Mouse (Mus musculus): ENCODE results near the gene Slc4a1ap. TPM values are rescaled to one million over a fixed set of nuclear protein-coding genes. Genes with fewer than 3 reads are reported as not detected.

The Slc4a1ap gene
- total RNA-seq, 1 experiment, result 30.2 TPM

DNA sequence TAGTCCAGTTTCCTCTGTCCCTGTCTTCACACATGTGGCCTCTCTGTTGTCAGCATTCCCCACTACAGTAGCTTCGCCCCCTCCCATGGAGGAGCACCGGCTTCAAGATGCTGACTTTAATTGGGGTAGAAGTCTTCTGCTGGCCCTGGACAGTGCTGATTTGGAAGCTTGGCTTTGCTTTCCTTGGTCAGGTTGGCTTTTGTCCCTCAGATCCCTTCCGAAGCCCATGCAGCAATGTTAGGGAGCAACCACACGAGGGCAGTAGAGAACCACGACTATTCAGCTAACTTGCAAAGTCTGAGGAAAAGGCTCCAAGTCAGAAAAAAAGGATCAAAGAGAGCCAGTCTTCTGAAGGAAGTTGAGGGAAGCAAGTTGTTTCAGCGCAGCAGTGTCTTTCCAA lies 36.7 kb downstream of the Slc4a1ap start:
- Histone ChIP-seq H3K27ac (ENCODE audit: insufficient read depth, low read depth, low read length, poor library complexity, severe bottlenecking) (no peak overlapping the region), H3K9ac (ENCODE audit: insufficient read depth, low read depth, low read length, poor library complexity, severe bottlenecking) (no peak overlapping the region), H3K4me1 (ENCODE audit: control insufficient read depth in 2 of 2, insufficient read depth in 2 of 2, low read length in 2 of 2, poor library complexity in 1 of 2) (peaks cover 3 to 25% of the 10 kb centered on the region in 2 experiments; a peak in 2 of 4 replicates), H3K36me3 (ENCODE audit: control insufficient read depth, insufficient read depth, low read length, poor library complexity, severe bottlenecking) (peaks cover 3% of the 10 kb centered on the region; the same call in 1 of the 2 replicates), H3K9me3 (ENCODE audit: control insufficient read depth, insufficient read depth, low read depth, low read length) (no peaks in the 10 kb centered on the region), H3K4me3 (ENCODE audit: insufficient read depth in 1 of 2, low read depth in 1 of 2, low read length in 2 of 2, poor library complexity in 1 of 2, severe bottlenecking in 1 of 2) (no peak overlapping the region)
- peak; percentile 69 for DNase-seq (ENCODE audit: low read depth, low spot score)
- TF ChIP-seq CHD2 (IDR thresholded peaks at IDR 0.05; ENCODE audit: low read depth, low read length) (no peak), ZNF384 (IDR thresholded peaks at IDR 0.05; ENCODE audit: low read depth, low read length) (peak; percentile 53; the same call in 1 of the 2 replicates)
- in situ Hi-C loops (cut with MboI; ENCODE audit: low sequenced_read_pairs in 2 of 2, unreplicated experiment in 2 of 2), result no loop called here

- in situ Hi-C loops (cut with MboI; ENCODE audit: low sequenced_read_pairs in 2 of 2, unreplicated experiment in 2 of 2), result no loop called here
- no peak overlapping the region for H3K27ac ChIP-seq (ENCODE audit: insufficient read depth, low read depth, low read length, poor library complexity, severe bottlenecking)
- peaks cover 3% of the 10 kb centered on the region; the same call in 1 of the 2 replicates for H3K36me3 ChIP-seq (ENCODE audit: control insufficient read depth, insufficient read depth, low read length, poor library complexity, severe bottlenecking)
- H3K9ac ChIP-seq (ENCODE audit: insufficient read depth, low read depth, low read length, poor library complexity, severe bottlenecking), result no peak overlapping the region
- peaks cover 3 to 25% of the 10 kb centered on the region in 2 experiments; a peak in 2 of 4 replicates for H3K4me1 ChIP-seq (ENCODE audit: control insufficient read depth in 2 of 2, insufficient read depth in 2 of 2, low read length in 2 of 2, poor library complexity in 1 of 2)
- no peak overlapping the region for H3K4me3 ChIP-seq (ENCODE audit: insufficient read depth in 1 of 2, low read depth in 1 of 2, low read length in 2 of 2, poor library complexity in 1 of 2, severe bottlenecking in 1 of 2)
- no peak for DNase-seq (ENCODE audit: low read depth, low spot score)
- no peaks in the 10 kb centered on the region for H3K9me3 ChIP-seq (ENCODE audit: control insufficient read depth, insufficient read depth, low read depth, low read length)
- no peak for TF ChIP-seq ZNF384 (IDR thresholded peaks at IDR 0.05; ENCODE audit: low read depth, low read length)
- no peak for TF ChIP-seq CHD2 (IDR thresholded peaks at IDR 0.05; ENCODE audit: low read depth, low read length)
- no peak for TF ChIP-seq MAFK (IDR thresholded peaks at IDR 0.05; ENCODE audit: insufficient read depth, low read depth, low read length)
- TF ChIP-seq ZC3H11A (IDR thresholded peaks at IDR 0.05; ENCODE audit: borderline replicate concordance, low read depth, low read length), result no peak
- no peak for TF ChIP-seq HCFC1 (IDR thresholded peaks at IDR 0.05; ENCODE audit: borderline replicate concordance, insufficient read depth, low read length)
These were observed 37.1 kb downstream of the Slc4a1ap start for GRCm38 (mm10) chr5:31563905-31564304.

GRCm38 (mm10) chr5:31564976-31565375 lies 38.2 kb downstream of the Slc4a1ap start:
- Histone ChIP-seq H3K27ac (ENCODE audit: insufficient read depth, low read depth, low read length, poor library complexity, severe bottlenecking) (no peak overlapping the region), H3K36me3 (ENCODE audit: control insufficient read depth, insufficient read depth, low read length, poor library complexity, severe bottlenecking) (peaks cover 3% of the 10 kb centered on the region; the same call in 1 of the 2 replicates), H3K4me3 (ENCODE audit: insufficient read depth in 1 of 2, low read depth in 1 of 2, low read length in 2 of 2, poor library complexity in 1 of 2, severe bottlenecking in 1 of 2) (no peak overlapping the region), H3K9me3 (ENCODE audit: control insufficient read depth, insufficient read depth, low read depth, low read length) (no peaks in the 10 kb centered on the region), H3K4me1 (ENCODE audit: control insufficient read depth in 2 of 2, insufficient read depth in 2 of 2, low read length in 2 of 2, poor library complexity in 1 of 2) (peaks cover 0 to 20% of the 10 kb centered on the region in 2 experiments; a peak in 2 of 4 replicates), H3K9ac (ENCODE audit: insufficient read depth, low read depth, low read length, poor library complexity, severe bottlenecking) (no peak overlapping the region)
- TF ChIP-seq ZNF384 (IDR thresholded peaks at IDR 0.05; ENCODE audit: low read depth, low read length) (no peak), HCFC1 (IDR thresholded peaks at IDR 0.05; ENCODE audit: borderline replicate concordance, insufficient read depth, low read length) (no peak), CHD2 (IDR thresholded peaks at IDR 0.05; ENCODE audit: low read depth, low read length) (no peak), ZC3H11A (IDR thresholded peaks at IDR 0.05; ENCODE audit: borderline replicate concordance, low read depth, low read length) (no peak), MAFK (IDR thresholded peaks at IDR 0.05; ENCODE audit: insufficient read depth, low read depth, low read length) (no peak)
- DNase-seq (ENCODE audit: low read depth, low spot score), result no peak
- in situ Hi-C loops (cut with MboI; ENCODE audit: low sequenced_read_pairs in 2 of 2, unreplicated experiment in 2 of 2), result no loop called here

DNA sequence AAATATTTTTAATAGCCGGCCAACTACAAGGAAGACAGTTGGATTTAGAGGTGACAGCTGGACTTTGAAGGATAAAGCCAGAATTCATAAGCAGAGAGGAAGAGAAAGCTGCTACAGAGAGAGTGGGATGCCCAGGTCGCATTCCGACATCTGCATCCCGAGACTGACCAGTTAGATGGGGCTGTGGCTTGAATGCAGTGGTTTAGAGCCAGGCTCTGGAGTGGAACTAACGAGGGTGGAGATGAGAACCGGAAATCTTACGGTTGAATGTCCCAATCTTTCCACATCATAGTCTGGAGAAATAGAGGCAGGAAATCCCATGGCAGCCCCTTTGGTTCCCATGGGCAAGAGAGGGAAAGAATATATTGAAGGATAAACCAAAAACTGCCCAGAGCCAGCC lies 39.2 kb downstream of the Slc4a1ap start:
- Histone ChIP-seq H3K4me3 (ENCODE audit: insufficient read depth in 1 of 2, low read depth in 1 of 2, low read length in 2 of 2, poor library complexity in 1 of 2, severe bottlenecking in 1 of 2) (no peak overlapping the region), H3K9ac (ENCODE audit: insufficient read depth, low read depth, low read length, poor library complexity, severe bottlenecking) (no peak overlapping the region), H3K9me3 (ENCODE audit: control insufficient read depth, insufficient read depth, low read depth, low read length) (no peaks in the 10 kb centered on the region), H3K4me1 (ENCODE audit: control insufficient read depth in 2 of 2, insufficient read depth in 2 of 2, low read length in 2 of 2, poor library complexity in 1 of 2) (peaks cover 0 to 15% of the 10 kb centered on the region in 2 experiments; a peak in 2 of 4 replicates), H3K36me3 (ENCODE audit: control insufficient read depth, insufficient read depth, low read length, poor library complexity, severe bottlenecking) (peaks cover 3% of the 10 kb centered on the region; the same call in 1 of the 2 replicates), H3K27ac (ENCODE audit: insufficient read depth, low read depth, low read length, poor library complexity, severe bottlenecking) (no peak overlapping the region)
- DNase-seq (ENCODE audit: low read depth, low spot score), result no peak
- in situ Hi-C loops (cut with MboI; ENCODE audit: low sequenced_read_pairs in 2 of 2, unreplicated experiment in 2 of 2), result no loop called here
- TF ChIP-seq CHD2 (IDR thresholded peaks at IDR 0.05; ENCODE audit: low read depth, low read length) (no peak), HCFC1 (IDR thresholded peaks at IDR 0.05; ENCODE audit: borderline replicate concordance, insufficient read depth, low read length) (no peak), MAFK (IDR thresholded peaks at IDR 0.05; ENCODE audit: insufficient read depth, low read depth, low read length) (no peak), ZNF384 (IDR thresholded peaks at IDR 0.05; ENCODE audit: low read depth, low read length) (no peak), ZC3H11A (IDR thresholded peaks at IDR 0.05; ENCODE audit: borderline replicate concordance, low read depth, low read length) (no peak)

DNA sequence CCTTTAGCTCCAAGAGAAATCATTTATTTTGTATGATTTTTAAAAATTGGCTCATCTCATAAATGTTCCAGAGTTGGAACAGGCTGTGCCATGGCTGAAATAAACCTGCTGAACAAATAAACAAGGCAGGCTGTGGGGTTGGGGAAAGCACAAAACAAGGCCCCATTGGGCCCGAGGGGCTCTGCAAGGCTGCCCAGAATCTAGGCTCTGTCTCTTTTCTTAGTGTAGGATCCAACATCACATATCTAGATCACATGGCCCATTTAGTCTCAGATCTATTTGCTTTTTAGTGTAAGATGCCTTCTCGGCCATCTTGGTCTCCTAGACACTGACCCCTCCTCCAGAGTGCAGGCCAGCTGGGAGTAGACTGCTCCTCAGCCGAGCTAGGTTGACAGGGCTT lies 39.7 kb downstream of the Slc4a1ap start:
- in situ Hi-C loops (cut with MboI; ENCODE audit: low sequenced_read_pairs in 2 of 2, unreplicated experiment in 2 of 2), result no loop called here

More for the DNA sequence above, 39.7 kb downstream of the Slc4a1ap start:
- H3K9ac ChIP-seq (ENCODE audit: insufficient read depth, low read depth, low read length, poor library complexity, severe bottlenecking), result no peak overlapping the region
- peaks cover 0 to 16% of the 10 kb centered on the region in 2 experiments; a peak in 2 of 4 replicates for H3K4me1 ChIP-seq (ENCODE audit: control insufficient read depth in 2 of 2, insufficient read depth in 2 of 2, low read length in 2 of 2, poor library complexity in 1 of 2)
- no peak for DNase-seq (ENCODE audit: low read depth, low spot score)
- no peak overlapping the region for H3K4me3 ChIP-seq (ENCODE audit: insufficient read depth in 1 of 2, low read depth in 1 of 2, low read length in 2 of 2, poor library complexity in 1 of 2, severe bottlenecking in 1 of 2)
- no peaks in the 10 kb centered on the region for H3K9me3 ChIP-seq (ENCODE audit: control insufficient read depth, insufficient read depth, low read depth, low read length)
- TF ChIP-seq HCFC1 (IDR thresholded peaks at IDR 0.05; ENCODE audit: borderline replicate concordance, insufficient read depth, low read length) (no peak), ZC3H11A (IDR thresholded peaks at IDR 0.05; ENCODE audit: borderline replicate concordance, low read depth, low read length) (no peak), ZNF384 (IDR thresholded peaks at IDR 0.05; ENCODE audit: low read depth, low read length) (no peak), CHD2 (IDR thresholded peaks at IDR 0.05; ENCODE audit: low read depth, low read length) (no peak), MAFK (IDR thresholded peaks at IDR 0.05; ENCODE audit: insufficient read depth, low read depth, low read length) (no peak)
- H3K36me3 ChIP-seq (ENCODE audit: control insufficient read depth, insufficient read depth, low read length, poor library complexity, severe bottlenecking), result peaks cover 3% of the 10 kb centered on the region; the same call in 1 of the 2 replicates
- no peak overlapping the region for H3K27ac ChIP-seq (ENCODE audit: insufficient read depth, low read depth, low read length, poor library complexity, severe bottlenecking)
